Comparison of ENCODE assay signal across 9 mouse cellular contexts in genomic region chr11:97842001-97842400, GRCm38 (mm10). TPM values are rescaled to one million over a fixed set of nuclear protein-coding genes. Genes with fewer than 3 reads are reported as not detected.
DNase-seq lines count a peak whose midpoint lies in the region; ATAC-seq and TF ChIP-seq lines count a peak whose summit lies in the region.
"Had no signal": no experiment of that assay in that cellular context is flagged by ENCODE, and none has a peak within 500 bp of the region (broad histone marks: within the 10 kb centered on the region; RNA-seq: fewer than 3 reads in every experiment).

No protein-coding gene starts in this region.

- peaks cover 11% of the 10 kb centered on the region for H3K36me3 ChIP-seq in hindbrain, embryonic 13.5 days
- H3K36me3 ChIP-seq in myocyte (ENCODE audit: control insufficient read depth, insufficient read depth) = peaks cover 5% of the 10 kb centered on the region

- no peak for DNase-seq in left cerebral cortex, adult 2 months (ENCODE audit: extremely low spot score in 1 of 2, low spot score in 2 of 2)
- DNase-seq in left cerebral cortex, adult 8-10 months (ENCODE audit: low spot score in 2 of 2) = no peak
- DNase-seq in cerebellum, postnatal 25 days = peak; percentile 48 to 54
- DNase-seq in ovary, postnatal 36 days (ENCODE audit: low spot score) = no peak
- DNase-seq in gastrocnemius, adult 18-20 months (ENCODE audit: low spot score) = no peak
- no peak for DNase-seq in left cerebral cortex, postnatal 36 days (ENCODE audit: low spot score in 2 of 2)
- DNase-seq: kidney, postnatal 14 days had no signal

- H3K9ac ChIP-seq in hindbrain, embryonic 13.5 days = peak overlapping the region; percentile 83

- H3K4me1 ChIP-seq in hindbrain, embryonic 13.5 days (replicated peaks) = peaks cover 24% of the 10 kb centered on the region

- 34% methylated on average over 4 of the region's 4 CpGs for WGBS in hindbrain, embryonic 13.5 days

- peak overlapping the region; percentile 62 for H3K4me2 ChIP-seq in hindbrain, embryonic 13.5 days
- peak overlapping the region; percentile 94 for H3K4me2 ChIP-seq in myocyte (ENCODE audit: low read depth)

- H3ac ChIP-seq in myocyte (ENCODE audit: control insufficient read depth, insufficient read length) = no peak overlapping the region

- H3K27me3 ChIP-seq in hindbrain, embryonic 13.5 days = no peaks in the 10 kb centered on the region
- H3K27me3 ChIP-seq in myocyte (ENCODE audit: control insufficient read depth, insufficient read depth, insufficient read length) = no peaks in the 10 kb centered on the region

- intact Hi-C loops in left cerebral cortex, adult 2 months (cut with DNase I) = no loop called here
- intact Hi-C loops in left cerebral cortex, postnatal 36 days (cut with DNase I) = no loop called here

- 0 out of 2 replicates have a peak, but pooled peaks have one; percentile 11 for ATAC-seq in hindbrain, embryonic 13.5 days (ENCODE audit: low FRiP score)

- no peak for TF ChIP-seq POLR2A in myocyte (IDR thresholded peaks at IDR 0.05; ENCODE audit: insufficient read length, low read depth)

- no peaks in the 10 kb centered on the region for H3K9me3 ChIP-seq in hindbrain, embryonic 13.5 days

- H3K4me3 ChIP-seq in left cerebral cortex, adult 2 months = peak overlapping the region; percentile 71
- H3K4me3 ChIP-seq in hindbrain, embryonic 13.5 days = peak overlapping the region; percentile 60
- H3K4me3 ChIP-seq in myocyte = peak overlapping the region; percentile 24

- peak overlapping the region; percentile 97 for H3K27ac ChIP-seq in left cerebral cortex, adult 2 months
- H3K27ac ChIP-seq in hindbrain, embryonic 13.5 days = peak overlapping the region; percentile 97

- H3K79me2 ChIP-seq in myocyte (ENCODE audit: control insufficient read depth, insufficient read depth) = no peaks in the 10 kb centered on the region

- peak; percentile 36 for TF ChIP-seq CTCF in left cerebral cortex, adult 2 months (IDR thresholded peaks at IDR 0.05)

TF ChIP-seq in myocyte, 11 proteins besides CTCF, POLR2A, EP300 and RAD21:
- TF ChIP-seq MYOD1 (IDR thresholded peaks at IDR 0.05; ENCODE audit: control insufficient read depth in 1 of 3, insufficient read length in 2 of 3, low read depth in 2 of 3) = no peak
- no peak for TF ChIP-seq POLR2AphosphoS2 (IDR thresholded peaks at IDR 0.05; ENCODE audit: insufficient read length, low read depth)
- no peak for TF ChIP-seq E2F4 (IDR thresholded peaks at IDR 0.05; ENCODE audit: insufficient read depth)
- TF ChIP-seq REST (IDR thresholded peaks at IDR 0.05; ENCODE audit: insufficient read depth, insufficient read length) = no peak
- no peak for TF ChIP-seq MYOG (IDR thresholded peaks at IDR 0.05; ENCODE audit: control insufficient read depth in 1 of 3, insufficient read depth in 1 of 3, insufficient read length in 2 of 3, low read depth in 2 of 3)
- no peak for TF ChIP-seq SRF (IDR thresholded peaks at IDR 0.05; ENCODE audit: control insufficient read depth, insufficient read length, low read depth)
- TF ChIP-seq TCF3 (IDR thresholded peaks at IDR 0.05; ENCODE audit: insufficient read length, low read depth) = no peak
- TF ChIP-seq TCF12 (IDR thresholded peaks at IDR 0.05; ENCODE audit: insufficient read depth, poor library complexity, severe bottlenecking) = no peak
- no peak for TF ChIP-seq CEBPB (IDR thresholded peaks at IDR 0.05; ENCODE audit: insufficient read depth, poor library complexity, severe bottlenecking)
- no peak for TF ChIP-seq MAX (IDR thresholded peaks at IDR 0.05; ENCODE audit: low read depth)
- TF ChIP-seq USF1 (IDR thresholded peaks at IDR 0.05; ENCODE audit: low read depth) = no peak

RNA-seq across cellular contexts. Expression of gene B230217C12Rik, which starts 1.4 kb away (rescaled TPM):
- total RNA-seq in left cerebral cortex, adult 2 months (2021) = 10 to 100 TPM; 77.6 to 78.9 TPM
- total RNA-seq in left cerebral cortex, adult 8-10 months (2022) = 10 to 100 TPM; 73.0 to 83.2 (median 79.8) TPM
- 28.9 and 29.2 TPM in 2 replicates for polyA plus RNA-seq in hindbrain, embryonic 13.5 days (2015; fragmentation: Nextera tagmentation; extraction: Ambion mirVana)
- polyA plus RNA-seq in myocyte (2012; fragmentation: generic; extraction: Trizol) = 1.9 TPM
- under 1 TPM; 0.19 to 0.34 TPM for total RNA-seq in gastrocnemius, adult 18-20 months (2021)
- total RNA-seq in left cerebral cortex, postnatal 36 days (2021) = 10 to 100 TPM; 79.9 to 81.0 TPM

RNA-seq across cellular contexts. Expression of gene Fbxo47, which starts 42.0 kb away (rescaled TPM):
- 1 to 10 TPM; 2.8 to 2.9 TPM for total RNA-seq in left cerebral cortex, adult 2 months (2021)
- total RNA-seq in left cerebral cortex, adult 8-10 months (2022) = 1 to 10 TPM; 2.1 to 3.2 (median 2.9) TPM
- 0.52 and 0.71 TPM in 2 replicates for polyA plus RNA-seq in hindbrain, embryonic 13.5 days (2015; fragmentation: Nextera tagmentation; extraction: Ambion mirVana)
- 0.32 TPM for polyA plus RNA-seq in myocyte (2012; fragmentation: generic; extraction: Trizol)
- under 1 TPM; 0.16 to 0.38 TPM for total RNA-seq in gastrocnemius, adult 18-20 months (2021)
- total RNA-seq in left cerebral cortex, postnatal 36 days (2021) = 1 to 10 TPM; 1.9 to 3.7 TPM

RNA-seq across cellular contexts. Expression of gene Lasp1, which starts 43.2 kb away (rescaled TPM):
- 100 to 1,000 TPM; 174 to 191 TPM for total RNA-seq in left cerebral cortex, adult 2 months (2021)
- 100 to 1,000 TPM; 138 to 169 (median 155) TPM for total RNA-seq in left cerebral cortex, adult 8-10 months (2022)
- 131 and 137 TPM in 2 replicates for polyA plus RNA-seq in hindbrain, embryonic 13.5 days (2015; fragmentation: Nextera tagmentation; extraction: Ambion mirVana)
- 82.6 TPM for polyA plus RNA-seq in myocyte (2012; fragmentation: generic; extraction: Trizol)
- total RNA-seq in gastrocnemius, adult 18-20 months (2021) = 10 to 100 TPM; 10.0 to 19.2 TPM
- 100 to 1,000 TPM; 175 to 183 TPM for total RNA-seq in left cerebral cortex, postnatal 36 days (2021)

RNA-seq across cellular contexts. Expression of gene Rpl23, which starts 59.8 kb away (rescaled TPM):
- total RNA-seq in left cerebral cortex, adult 2 months (2021) = 100 to 1,000 TPM; 326 to 327 TPM
- 100 to 1,000 TPM; 331 to 461 (median 392) TPM for total RNA-seq in left cerebral cortex, adult 8-10 months (2022)
- polyA plus RNA-seq in hindbrain, embryonic 13.5 days (2015; fragmentation: Nextera tagmentation; extraction: Ambion mirVana) = 369 and 380 TPM in 2 replicates
- polyA plus RNA-seq in myocyte (2012; fragmentation: generic; extraction: Trizol) = 1,321 TPM
- total RNA-seq in gastrocnemius, adult 18-20 months (2021) = 100 to 1,000 TPM; 426 to 450 TPM
- total RNA-seq in left cerebral cortex, postnatal 36 days (2021) = 100 to 1,000 TPM; 330 to 339 TPM

Comparison
In these comparisons a context has a peak if more than half of its experiments do, and no peak if none do; other contexts are left out.
1. DNase-seq: peak in cerebellum, postnatal 25 days (2 of 2); none in left cerebral cortex, adult 2 months (0 of 2), left cerebral cortex, adult 8-10 months (0 of 2), ovary, postnatal 36 days (single experiment), gastrocnemius, adult 18-20 months (single experiment) and left cerebral cortex, postnatal 36 days (0 of 2).
2. RNA of gene B230217C12Rik, which starts 1.4 kb away (total RNA-seq): 73.0 to 83.2 TPM in left cerebral cortex, adult 8-10 months, 79.9 to 81.0 TPM in left cerebral cortex, postnatal 36 days and 77.6 to 78.9 TPM in left cerebral cortex, adult 2 months; 0.19 to 0.34 TPM in gastrocnemius, adult 18-20 months; every median in the first group is over 10 times any median in the second.
3. RNA of gene Lasp1, which starts 43.2 kb away (total RNA-seq): 174 to 191 TPM in left cerebral cortex, adult 2 months, 175 to 183 TPM in left cerebral cortex, postnatal 36 days and 138 to 169 TPM in left cerebral cortex, adult 8-10 months; 10.0 to 19.2 TPM in gastrocnemius, adult 18-20 months; every median in the first group is over 4 times any median in the second.
4. Peak in every context shown above with its lines, with median percentiles within 50 percentile points of each other: H3K4me3 ChIP-seq.